Mouse (Mus musculus): ENCODE data around the gene Slc25a10.

DNA sequence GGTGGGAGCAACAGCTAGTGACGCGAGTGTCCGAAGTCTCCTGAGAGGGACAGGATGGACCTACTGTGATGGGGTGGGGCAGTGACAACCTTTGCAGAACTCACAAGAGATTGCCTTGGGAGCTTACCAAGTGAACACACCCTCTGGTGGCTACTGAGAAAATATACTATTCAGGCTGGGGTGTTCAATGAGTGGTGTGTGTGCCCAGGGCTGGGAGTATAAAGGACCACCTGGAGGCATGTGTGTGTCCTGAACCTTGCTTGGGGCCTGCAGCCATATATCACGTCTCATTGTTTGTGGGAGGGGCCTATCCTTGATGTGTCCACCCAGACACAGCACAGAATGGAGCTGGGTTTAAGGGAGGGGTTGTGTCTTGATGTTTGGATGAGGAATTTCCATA, 3.1 kb upstream of the Slc25a10 start:
- no peak for TF ChIP-seq POLR2A (IDR thresholded peaks at IDR 0.05; ENCODE audit: control insufficient read depth, low read depth, low read length)
- no peak for TF ChIP-seq CTCF (IDR thresholded peaks at IDR 0.05; ENCODE audit: control insufficient read depth, insufficient read depth, insufficient replicate concordance, low read depth, low read length)

Measured in testis, adult 2 months (tissue).